Mouse (Mus musculus) lung, postnatal 25 days (tissue): ENCODE measurements around the gene Med24.
A peak's percentile ranks its signal among the peaks of the same experiment; 100 is the strongest.

ENCODE experiments used
- DNase-seq: peaks from one replicate; pipeline ENCODE4 v3.0.0; 2022; ENCODE audit warnings: low spot score

The Med24 gene

GRCm38 (mm10) chr11:98765421-98766309, 36.4 kb upstream of the Med24 start:
- DNase-seq = no peak

GRCm38 (mm10) chr11:98764746-98765145, 35.5 kb upstream of the Med24 start:
- DNase-seq = no peak

- DNase-seq = no peak
These were observed 34.9 kb upstream of the Med24 start for GRCm38 (mm10) chr11:98764091-98764490.

GRCm38 (mm10) chr11:98763502-98763861, 34.2 kb upstream of the Med24 start:
- DNase-seq = no peak

GRCm38 (mm10) chr11:98762756-98763501, 33.7 kb upstream of the Med24 start:
- DNase-seq = peak; percentile 89

GRCm38 (mm10) chr11:98761939-98762338, 32.7 kb upstream of the Med24 start:
- no peak for DNase-seq

- no peak for DNase-seq
These were observed 27.5 kb upstream of the Med24 start for GRCm38 (mm10) chr11:98756711-98757110.

- no peak for DNase-seq
These were observed 26.6 kb upstream of the Med24 start for GRCm38 (mm10) chr11:98755726-98756380.

- peak; percentile 71 for DNase-seq
These were observed 25.5 kb upstream of the Med24 start for GRCm38 (mm10) chr11:98754621-98755181.

GRCm38 (mm10) chr11:98754151-98754620, 25.0 kb upstream of the Med24 start:
- no peak for DNase-seq

- DNase-seq = no peak
These were observed 24.0 kb upstream of the Med24 start for GRCm38 (mm10) chr11:98753264-98753663.

GRCm38 (mm10) chr11:98752562-98753140, 23.4 kb upstream of the Med24 start:
- DNase-seq = no peak

GRCm38 (mm10) chr11:98751221-98751782, 22.1 kb upstream of the Med24 start:
- no peak for DNase-seq

- peak; percentile 77 for DNase-seq
These were observed 21.3 kb upstream of the Med24 start for GRCm38 (mm10) chr11:98750351-98751201.

- DNase-seq = no peak
These were observed 20.5 kb upstream of the Med24 start for GRCm38 (mm10) chr11:98749716-98750115.

GRCm38 (mm10) chr11:98748506-98749416, 19.5 kb upstream of the Med24 start:
- DNase-seq = peak; percentile 80

- no peak for DNase-seq
These were observed 18.7 kb upstream of the Med24 start for GRCm38 (mm10) chr11:98747804-98748505.

GRCm38 (mm10) chr11:98746855-98747693, 17.8 kb upstream of the Med24 start:
- DNase-seq = peak; percentile 82
